Mouse (Mus musculus): ENCODE measurements around the gene Casz1.

Gene Casz1

DNA sequence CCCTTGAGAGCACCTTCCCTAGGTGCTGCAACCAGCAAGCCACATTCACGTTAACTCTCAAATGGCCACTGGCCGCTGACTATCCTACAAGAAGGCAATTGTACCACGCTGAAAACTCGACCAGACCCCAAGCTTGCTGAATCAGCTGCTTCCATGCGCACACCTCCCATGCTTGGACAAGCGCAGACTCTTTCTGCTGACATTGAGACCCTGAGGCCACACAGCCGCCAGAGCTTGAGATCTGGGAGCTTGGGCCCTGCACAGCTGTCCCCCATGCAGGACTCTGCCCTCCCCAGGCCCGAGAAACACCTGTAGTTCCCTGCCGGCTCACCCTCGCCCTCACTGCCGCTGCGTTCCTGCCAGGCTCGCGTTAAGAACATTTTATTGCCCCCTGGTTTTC, 168.5 kb downstream of the Casz1 start:
- DNase-seq (ENCODE audit: low spot score) = no peak

GRCm38 (mm10) chr4:148973387-148973786, 169.2 kb downstream of the Casz1 start:
- DNase-seq (ENCODE audit: low spot score) = no peak

- no peak for DNase-seq (ENCODE audit: low spot score)
Measured at GRCm38 (mm10) chr4:148974833-148975232, 170.6 kb downstream of the Casz1 start.

- DNase-seq (ENCODE audit: low spot score) = no peak
Measured at GRCm38 (mm10) chr4:148978221-148978855, 174.1 kb downstream of the Casz1 start.

DNA sequence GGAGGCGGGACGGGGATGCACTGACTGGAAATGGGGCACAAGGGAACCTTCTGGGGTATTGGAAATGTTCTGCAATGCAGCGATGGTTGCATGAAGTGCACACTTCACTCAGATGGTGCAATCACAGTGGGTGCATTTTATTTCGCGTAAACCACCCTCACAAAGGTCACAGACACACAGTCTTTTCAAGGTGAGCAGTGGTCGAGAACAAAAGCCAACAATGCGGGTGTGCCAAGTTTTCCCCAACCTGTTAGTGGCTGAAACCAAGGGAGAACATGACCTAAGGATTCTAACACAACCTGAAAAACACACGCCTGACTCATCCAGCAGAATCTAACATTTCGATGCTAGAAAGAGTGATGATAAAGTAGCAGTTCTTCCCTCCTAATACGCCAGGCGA, 174.7 kb downstream of the Casz1 start:
- no peak for DNase-seq (ENCODE audit: low spot score)

DNA sequence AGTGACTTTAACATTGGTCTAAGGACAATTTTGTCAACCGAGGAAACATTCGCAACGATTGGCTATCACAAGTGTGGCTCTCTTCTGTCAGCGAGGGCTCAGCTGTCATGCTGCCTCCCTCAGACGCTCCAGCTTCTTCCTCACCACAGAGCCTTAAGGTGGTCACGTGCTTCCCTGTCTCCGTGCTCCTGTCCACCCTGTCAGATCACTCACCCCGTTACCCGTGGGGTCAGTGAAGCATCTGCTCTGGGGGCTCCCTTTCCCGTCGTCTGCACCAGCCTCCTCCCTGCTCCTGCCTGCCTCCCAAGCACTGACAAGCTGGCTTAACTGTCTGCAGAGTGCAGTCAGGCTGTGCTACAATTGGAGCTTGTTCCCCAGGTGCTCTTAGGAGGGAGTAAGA, 175.6 kb downstream of the Casz1 start:
- DNase-seq (ENCODE audit: low spot score) = no peak

GRCm38 (mm10) chr4:148982274-148982673, 178.0 kb downstream of the Casz1 start:
- DNase-seq (ENCODE audit: low spot score) = no peak

GRCm38 (mm10) chr4:148984701-148985540, 180.7 kb downstream of the Casz1 start:
- no peak for DNase-seq (ENCODE audit: low spot score)

GRCm38 (mm10) chr4:148985541-148986476, 181.6 kb downstream of the Casz1 start:
- no peak for DNase-seq (ENCODE audit: low spot score)

GRCm38 (mm10) chr4:148990038-148990437, 185.8 kb downstream of the Casz1 start:
- DNase-seq (ENCODE audit: low spot score) = no peak

DNA sequence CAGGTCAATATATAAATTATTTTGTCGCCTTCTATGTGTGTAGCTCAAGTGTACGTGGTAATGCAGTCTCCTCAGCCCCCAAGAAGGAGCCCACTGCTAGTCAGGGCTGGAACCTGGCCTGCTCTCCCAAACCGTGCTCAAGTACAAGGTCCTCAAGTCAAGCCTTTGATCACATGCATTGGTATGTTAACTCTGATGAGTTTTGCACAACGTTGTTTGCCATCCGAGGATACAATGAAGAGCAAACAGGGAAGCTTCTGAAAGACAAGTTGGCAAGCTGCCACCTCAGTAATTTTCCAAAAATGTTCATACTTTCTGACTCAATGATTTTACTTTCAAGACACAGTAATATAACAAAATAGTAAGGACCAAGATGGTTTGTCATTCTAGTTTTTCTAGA, 189.7 kb downstream of the Casz1 start:
- DNase-seq (ENCODE audit: low spot score) = no peak

DNA sequence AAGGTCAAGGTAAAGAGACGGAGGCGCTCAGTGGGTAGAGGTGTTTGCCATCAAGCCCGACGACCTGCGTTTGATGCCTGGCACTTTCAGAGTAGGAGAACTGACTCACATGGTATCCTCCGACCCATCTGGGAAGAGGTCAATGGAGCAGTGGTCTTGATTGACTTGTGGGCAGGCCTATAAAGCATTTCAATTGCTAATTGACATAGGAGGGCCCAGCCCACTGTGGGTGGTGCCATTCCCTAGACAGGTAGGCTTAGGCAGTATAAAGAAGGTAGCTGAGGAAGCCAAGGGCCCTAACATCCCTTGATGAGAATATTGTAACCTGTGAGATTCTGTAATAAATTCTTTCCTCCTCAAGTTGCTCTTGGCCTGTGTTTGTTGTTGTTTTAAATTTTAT, 196.5 kb downstream of the Casz1 start:
- DNase-seq (ENCODE audit: low spot score) = no peak

DNA sequence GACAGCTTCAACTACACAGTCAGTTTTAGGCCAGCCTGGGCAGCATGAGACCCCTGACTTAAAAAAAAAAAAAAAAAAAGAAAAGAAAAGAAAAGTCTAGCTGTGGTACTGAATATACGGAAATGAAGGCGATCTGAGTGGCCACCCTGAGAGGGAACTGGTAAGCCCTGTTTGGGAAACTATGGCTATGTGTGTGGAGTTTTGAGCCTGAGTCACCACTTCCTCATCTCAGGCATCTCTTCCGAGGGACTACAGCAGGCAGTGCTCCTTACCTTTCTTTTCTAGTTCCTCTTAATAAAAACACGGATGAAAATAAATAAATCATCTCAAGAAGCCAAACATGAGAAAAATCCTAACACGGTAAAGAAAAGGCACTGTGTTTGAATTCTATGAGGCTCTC, 197.3 kb downstream of the Casz1 start:
- DNase-seq (ENCODE audit: low spot score) = no peak

- no peak for DNase-seq (ENCODE audit: low spot score)
Measured at GRCm38 (mm10) chr4:149002441-149003093, 198.3 kb downstream of the Casz1 start.
